Mouse (Mus musculus): ENCODE measurements at regions not wholly inside any gene's neighbourhood (a gene's known extent, or its start where the extent isn't known, plus 50 kb on each side); places are given as distances from the start of the nearest gene placed in this dataset.

DNA sequence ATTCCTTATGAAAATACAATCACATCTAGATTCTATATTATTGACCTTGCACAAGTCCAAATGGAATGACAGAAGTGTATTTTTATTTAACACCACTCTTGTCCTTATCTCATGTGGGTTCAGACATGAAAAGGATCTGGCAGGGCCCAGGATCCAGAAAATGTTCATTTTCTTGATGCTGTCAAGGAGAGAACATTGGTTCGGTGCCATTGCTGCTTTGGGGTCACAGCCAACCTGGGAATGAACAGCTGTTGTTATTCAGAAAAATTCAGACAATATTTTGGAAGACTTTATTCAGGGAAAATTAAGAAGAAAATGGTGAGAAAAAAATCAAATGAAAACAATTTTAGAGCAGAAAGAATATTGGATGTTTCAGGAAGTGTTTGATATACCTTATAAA, 590.0 kb downstream of the Iqcm start:
- DNase-seq: no peak

GRCm38 (mm10) chr8:76052003-76052402, 603.5 kb downstream of the Iqcm start:
- no peak for DNase-seq

- peak; percentile 22 for DNase-seq
Measured at GRCm38 (mm10) chr8:76067721-76068120, 619.2 kb downstream of the Iqcm start.

GRCm38 (mm10) chr8:76072671-76073351, 624.3 kb downstream of the Iqcm start:
- no peak for DNase-seq

GRCm38 (mm10) chr8:76120587-76121145, 672.2 kb downstream of the Iqcm start:
- no peak for DNase-seq

DNA sequence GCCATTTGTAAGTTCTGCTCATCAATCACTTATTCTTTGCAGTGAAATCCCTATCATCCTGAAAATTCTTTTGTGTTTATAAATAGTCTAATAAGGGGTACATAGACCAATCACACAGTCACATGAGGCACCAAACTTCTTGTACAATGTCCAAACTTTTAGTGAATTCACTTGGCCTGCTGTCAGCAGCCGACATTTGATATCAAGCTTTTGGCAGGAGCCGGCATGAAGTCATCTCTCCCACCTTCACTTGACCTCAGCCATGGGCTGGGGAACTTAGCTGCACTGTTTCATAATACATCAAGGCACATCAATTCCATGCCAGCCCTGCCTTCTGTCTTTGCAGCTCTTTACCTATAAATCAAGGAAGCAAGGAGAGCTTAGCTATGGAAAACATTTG, 679.0 kb downstream of the Iqcm start:
- peak; percentile 6 for DNase-seq

GRCm38 (mm10) chr8:76137219-76137618, 688.7 kb downstream of the Iqcm start:
- no peak for DNase-seq

DNA sequence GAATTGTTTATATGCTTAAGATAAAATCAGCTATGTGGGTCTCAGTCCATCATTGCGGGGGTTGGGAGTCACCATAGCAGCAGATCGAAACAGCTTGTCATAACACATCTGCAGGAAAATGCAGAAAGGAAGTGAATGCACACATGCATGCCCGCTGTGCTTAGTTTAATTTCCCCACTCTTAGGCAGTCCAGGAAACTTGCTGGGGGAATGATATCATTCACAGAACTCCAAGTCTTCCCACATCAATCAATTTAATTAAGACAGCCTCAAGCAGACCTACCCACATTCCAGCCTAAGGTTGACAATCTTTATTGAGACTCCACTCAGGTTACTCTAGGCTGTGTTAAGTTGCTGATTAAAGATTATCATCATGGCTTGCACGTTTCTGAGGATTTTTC, 700.2 kb downstream of the Iqcm start:
- DNase-seq: no peak

DNA sequence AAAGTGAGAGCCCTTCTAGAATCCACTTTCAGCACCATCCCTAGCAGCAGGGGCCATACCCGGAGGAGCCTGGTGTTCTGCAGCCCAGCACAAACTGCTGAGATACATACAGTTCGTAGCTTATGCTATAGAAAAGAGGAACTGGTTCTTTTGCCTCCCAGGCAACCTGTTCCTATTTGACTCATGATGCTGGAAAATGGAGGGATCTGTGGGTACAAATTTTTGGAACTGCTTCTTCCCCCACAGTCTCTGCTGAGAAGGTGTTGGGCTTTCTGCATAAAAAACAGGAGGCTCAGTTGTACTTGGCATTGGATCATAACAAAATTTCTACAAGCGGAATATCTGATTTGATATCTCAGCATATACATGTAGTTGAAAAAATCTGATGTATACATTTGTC, 716.7 kb upstream of the Nr3c2 start:
- DNase-seq: no peak

GRCm38 (mm10) chr8:76183836-76184235, 715.4 kb upstream of the Nr3c2 start:
- no peak for DNase-seq

DNA sequence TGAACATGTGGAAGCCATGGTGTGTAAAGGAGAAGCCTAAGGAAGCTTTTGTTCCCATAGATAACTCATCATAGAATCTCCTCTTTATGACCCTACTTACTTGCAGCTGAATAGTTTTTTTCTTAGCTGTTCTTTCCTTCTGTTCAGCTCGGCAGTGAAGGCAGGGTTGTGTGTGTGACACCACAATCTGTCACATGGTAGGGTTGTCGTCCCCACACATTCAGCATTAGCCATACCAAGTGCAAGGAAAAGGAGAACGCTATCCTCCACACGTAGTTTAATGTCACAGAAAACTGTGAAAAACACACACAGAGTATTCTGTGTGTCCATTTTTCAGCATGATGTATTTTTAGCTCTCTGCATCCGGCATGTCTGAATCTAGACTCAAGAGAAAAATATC, 711.9 kb upstream of the Nr3c2 start:
- no peak for DNase-seq

- no peak for DNase-seq
Measured at GRCm38 (mm10) chr8:76211891-76212290, 687.4 kb upstream of the Nr3c2 start.

DNA sequence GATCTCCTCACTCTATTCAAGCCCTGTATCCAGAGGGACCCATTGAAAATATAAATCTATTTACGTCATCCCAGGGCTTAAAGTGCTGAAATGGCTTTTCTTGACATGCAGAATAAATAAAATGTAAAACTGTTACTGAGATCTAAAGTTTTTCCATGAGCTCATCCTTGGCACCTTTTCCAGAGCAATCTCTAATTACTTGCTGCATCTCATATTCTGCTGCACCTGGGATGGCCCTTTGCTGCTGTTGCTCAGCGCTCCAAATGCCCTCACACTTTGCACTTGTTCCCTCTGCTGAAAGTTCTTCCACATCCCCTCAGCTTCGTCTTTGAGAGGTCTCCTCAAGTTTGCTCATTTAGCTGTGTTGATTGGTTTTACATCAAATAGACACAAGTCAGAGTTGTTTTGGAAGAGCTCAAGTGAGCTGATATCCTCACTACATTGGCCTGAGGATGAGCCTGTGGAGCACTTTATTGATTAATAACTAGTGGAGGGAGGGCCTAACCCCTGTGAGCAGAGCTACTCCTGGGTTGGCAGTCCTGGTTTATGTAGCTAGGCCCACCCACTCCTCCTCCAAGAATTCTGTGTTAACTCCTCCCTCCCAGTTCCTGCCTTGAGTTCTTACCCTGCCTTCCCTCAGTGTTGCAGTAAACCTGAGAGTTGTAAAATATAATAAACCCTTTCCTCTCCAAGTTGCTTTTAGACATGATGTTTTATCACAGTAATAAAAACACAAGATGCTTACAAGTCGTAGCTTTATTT, 681.2 kb upstream of the Nr3c2 start:
- DNase-seq: no peak

DNA sequence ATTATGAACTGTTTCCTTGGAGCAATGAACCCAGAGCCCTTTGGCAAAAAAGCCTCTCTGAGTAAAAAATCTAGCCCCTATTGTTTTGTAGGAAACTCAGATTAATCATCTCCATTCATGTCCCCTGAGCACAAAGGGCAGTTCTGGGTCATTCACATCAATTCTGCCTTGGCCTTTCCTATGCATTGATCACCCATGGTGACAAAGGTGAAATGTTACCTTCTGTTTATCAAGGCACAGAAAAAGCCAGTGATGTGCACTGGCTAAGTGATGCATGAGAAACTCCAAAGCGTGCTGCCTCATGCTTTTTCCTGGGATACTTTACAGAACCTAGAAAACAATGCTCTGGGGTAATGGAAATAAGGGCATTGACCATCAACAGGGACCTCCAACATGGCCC, 668.4 kb upstream of the Nr3c2 start:
- no peak for DNase-seq

- DNase-seq: no peak
Measured at GRCm38 (mm10) chr8:76249194-76249593, 650.0 kb upstream of the Nr3c2 start.

DNA sequence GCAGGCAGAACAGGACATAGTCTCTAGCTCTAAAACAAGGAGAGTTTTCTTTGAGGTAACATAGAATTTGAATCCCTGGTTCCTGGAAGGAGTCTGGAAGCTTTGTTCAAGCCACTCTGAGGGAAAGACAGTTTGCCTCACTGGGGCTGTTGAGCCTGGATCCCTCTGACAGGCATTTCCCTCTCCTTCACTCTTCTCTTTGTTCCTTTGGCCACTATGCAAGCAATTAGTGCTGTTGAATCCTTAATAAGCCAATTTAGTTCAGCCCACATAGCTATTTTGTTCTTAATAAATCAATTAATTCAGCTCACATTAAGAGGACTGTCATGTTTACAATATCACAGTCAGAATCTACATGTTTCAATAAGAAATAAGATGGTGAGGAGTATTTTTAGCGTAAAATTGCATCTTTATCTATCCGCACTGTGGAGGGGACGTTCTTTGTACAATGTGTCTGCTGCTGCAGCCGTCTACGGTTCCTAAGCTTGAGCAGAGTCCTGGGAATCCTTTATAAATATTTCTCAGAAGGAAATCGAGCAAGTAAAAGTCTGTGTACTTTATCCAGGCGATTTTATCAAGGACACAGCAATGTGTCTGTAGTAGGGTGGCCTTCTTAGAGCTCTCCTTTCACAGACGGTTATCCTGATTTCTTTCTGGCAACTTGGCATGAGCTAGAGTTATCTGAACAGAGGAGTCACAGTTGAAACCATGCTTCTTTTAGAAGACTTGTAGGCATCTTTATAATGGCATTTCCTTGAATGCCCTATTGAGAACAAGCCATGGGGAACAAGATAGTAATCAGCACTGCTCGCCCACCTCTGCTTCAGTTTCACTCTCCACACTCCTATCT, 646.9 kb upstream of the Nr3c2 start:
- no peak for DNase-seq
